Mouse (Mus musculus): ENCODE results near the gene Mbd4. TPM values are rescaled to one million over a fixed set of nuclear protein-coding genes. Genes with fewer than 3 reads are reported as not detected.

The Mbd4 gene
- 0.48 and 1.0 TPM in 2 replicates for polyA plus RNA-seq (2012; ENCODE audit: insufficient read depth, insufficient read length, missing spikeins)

DNA sequence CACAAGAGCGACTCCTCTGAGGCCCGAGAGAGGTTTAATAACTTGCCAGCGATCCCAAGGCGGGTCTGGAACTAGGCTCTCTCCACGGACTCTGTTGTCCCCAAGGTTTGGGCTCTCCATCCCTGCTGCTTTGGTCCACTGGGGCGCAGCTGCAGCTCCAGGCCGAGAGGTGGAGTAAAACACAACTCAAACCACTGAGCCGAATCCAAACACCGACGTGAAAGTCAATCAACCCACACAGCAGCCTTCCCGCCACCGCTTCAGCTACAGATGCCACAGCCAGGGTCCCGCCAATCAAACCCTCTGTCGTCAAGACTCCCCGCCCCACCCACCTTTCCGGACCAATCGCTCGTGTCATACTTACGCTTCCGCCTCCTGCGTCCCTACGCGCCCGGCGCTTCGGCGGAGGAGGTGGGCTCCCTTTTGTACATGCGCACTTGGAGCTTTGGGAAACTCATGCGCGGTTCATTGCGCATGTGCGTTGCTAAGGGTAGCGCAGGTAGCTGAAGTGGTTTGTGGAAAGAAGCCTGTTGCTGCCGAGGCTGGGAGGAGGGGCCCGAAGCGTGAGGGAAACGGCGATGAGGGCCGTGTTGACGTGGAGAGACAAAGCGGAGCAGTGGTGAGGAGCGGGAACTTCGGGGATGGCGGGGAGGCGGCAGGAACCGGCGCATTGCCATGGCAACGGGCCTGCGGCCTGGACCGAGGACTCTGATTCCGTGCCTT lies at the start of gene Mbd4, which contains the start of gene Ift122:
Mbd4 (minus strand) TSS at position 281 of the 723 bp plus-strand sequence.
Ift122 (plus strand) TSS at position 380 of the 723 bp plus-strand sequence.
- H3K4me1 ChIP-seq (ENCODE audit: control insufficient read depth, insufficient read depth, insufficient read length, low read length) = no peaks in the 10 kb centered on the region
- peak within 1 kb of the TSS; percentile 76 for H3K4me3 ChIP-seq (ENCODE audit: insufficient read depth, low read depth, low read length)
- H3K27ac ChIP-seq (replicated peaks; ENCODE audit: low read depth, low read length) = 0 out of 2 replicates have a peak within 1 kb of the TSS, but pooled peaks have one; percentile 21

DNA sequence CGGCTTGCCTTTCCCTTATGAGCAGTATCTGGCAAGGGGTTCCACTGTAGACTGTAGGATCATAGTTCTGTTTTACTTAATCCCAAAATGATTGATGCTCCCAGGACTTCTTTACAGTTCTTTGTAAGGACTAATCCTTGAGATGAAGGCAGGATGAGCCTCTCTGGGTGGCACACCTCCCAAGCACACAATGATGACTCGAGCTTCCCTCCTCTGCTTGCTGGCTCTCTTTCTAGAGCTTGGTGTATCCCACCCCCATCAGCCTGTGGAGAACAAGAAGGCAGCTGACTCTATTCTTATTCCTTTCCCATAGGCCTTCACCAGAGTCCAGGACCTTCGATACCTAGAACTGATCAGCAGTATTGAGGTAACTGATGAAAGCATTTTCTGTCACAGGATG lies 49.4 kb upstream of the Mbd4 start:
- Histone ChIP-seq H3K4me3 (ENCODE audit: insufficient read depth, low read depth, low read length) (no peak overlapping the region), H3K4me1 (ENCODE audit: control insufficient read depth, insufficient read depth, insufficient read length, low read length) (peaks cover 46% of the 10 kb centered on the region), H3K27ac (replicated peaks; ENCODE audit: low read depth, low read length) (peak overlapping the region; percentile 94)

DNA sequence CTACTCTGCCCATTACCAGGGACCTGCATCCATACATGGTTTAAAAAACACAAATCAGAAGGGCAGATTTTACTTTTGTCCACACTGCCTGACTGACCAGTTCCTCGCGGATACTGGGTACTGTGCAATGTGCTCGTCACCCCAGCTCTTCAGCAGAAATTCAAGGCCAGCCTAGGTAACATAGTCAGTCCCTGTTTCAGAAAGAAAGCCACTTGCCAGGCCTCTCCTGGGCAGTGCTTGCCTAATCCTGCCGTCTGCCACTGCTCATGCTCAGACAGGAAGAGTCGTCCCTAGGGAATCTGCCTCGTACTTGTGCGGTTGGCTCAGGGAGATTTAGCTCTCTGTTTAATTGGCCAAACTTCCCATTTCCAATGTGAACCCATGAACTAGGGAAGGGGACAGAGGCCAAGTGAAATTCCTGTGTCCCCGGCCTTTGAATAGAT lies 48.3 kb upstream of the Mbd4 start:
- no peak overlapping the region for H3K4me3 ChIP-seq (ENCODE audit: insufficient read depth, low read depth, low read length)
- H3K27ac ChIP-seq (replicated peaks; ENCODE audit: low read depth, low read length) = peak overlapping the region; percentile 94
- peaks cover 44% of the 10 kb centered on the region for H3K4me1 ChIP-seq (ENCODE audit: control insufficient read depth, insufficient read depth, insufficient read length, low read length)

DNA sequence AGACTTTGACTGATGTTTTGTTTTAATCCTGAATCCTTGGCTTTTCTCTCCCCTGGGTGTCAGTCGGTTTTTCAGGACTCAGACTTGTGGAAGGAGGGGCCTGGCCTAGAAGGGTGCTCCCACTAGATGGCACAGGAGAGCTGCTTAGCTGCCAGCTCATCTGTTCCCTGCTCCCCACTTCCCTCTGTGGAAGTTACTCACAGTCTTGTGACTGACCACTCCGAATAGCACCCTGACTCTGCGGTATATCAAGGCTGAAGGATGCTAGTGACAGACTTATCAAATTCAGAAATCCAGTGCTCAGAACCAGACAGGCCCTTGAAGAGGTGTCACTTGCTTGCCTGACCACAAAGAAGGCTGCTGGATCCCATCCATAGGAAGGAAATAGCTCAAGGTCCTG lies 47.9 kb upstream of the Mbd4 start:
- peak overlapping the region; percentile 94 for H3K27ac ChIP-seq (replicated peaks; ENCODE audit: low read depth, low read length)
- H3K4me1 ChIP-seq (ENCODE audit: control insufficient read depth, insufficient read depth, insufficient read length, low read length) = peaks cover 43% of the 10 kb centered on the region
- no peak overlapping the region for H3K4me3 ChIP-seq (ENCODE audit: insufficient read depth, low read depth, low read length)

DNA sequence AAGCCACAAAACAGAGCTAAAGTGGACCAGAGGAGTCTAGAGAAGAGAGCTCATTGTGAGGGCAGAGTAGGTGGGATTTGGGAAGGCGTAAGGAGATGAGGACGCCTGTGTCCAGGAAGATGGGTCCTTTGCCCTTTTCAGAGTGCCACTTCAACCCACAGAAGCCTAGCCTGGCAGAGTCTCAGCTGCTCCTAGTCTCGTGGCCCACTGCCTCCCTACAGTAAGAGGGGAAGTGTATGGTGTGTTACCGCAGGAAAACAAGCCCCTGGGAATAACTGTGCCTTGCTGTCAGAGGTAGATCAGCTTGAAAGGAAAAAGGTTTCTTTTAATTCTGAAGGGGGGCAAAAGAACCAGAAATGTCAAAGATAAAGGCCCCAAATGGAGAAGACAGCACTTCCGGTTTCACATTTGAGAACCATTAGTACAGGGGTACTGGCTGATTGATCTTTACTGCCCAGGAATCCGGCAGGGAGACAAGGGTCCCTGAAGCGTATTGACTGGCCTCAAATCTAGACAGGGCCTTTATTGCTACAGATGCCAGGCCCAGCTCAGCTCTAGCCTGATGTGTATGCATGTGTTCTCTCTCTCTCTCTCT lies 44.9 kb upstream of the Mbd4 start:
- no peak overlapping the region for H3K4me3 ChIP-seq (ENCODE audit: insufficient read depth, low read depth, low read length)
- peaks cover 23% of the 10 kb centered on the region for H3K4me1 ChIP-seq (ENCODE audit: control insufficient read depth, insufficient read depth, insufficient read length, low read length)
- peak overlapping the region; percentile 18; the same call in 1 of the 2 replicates for H3K27ac ChIP-seq (replicated peaks; ENCODE audit: low read depth, low read length)

DNA sequence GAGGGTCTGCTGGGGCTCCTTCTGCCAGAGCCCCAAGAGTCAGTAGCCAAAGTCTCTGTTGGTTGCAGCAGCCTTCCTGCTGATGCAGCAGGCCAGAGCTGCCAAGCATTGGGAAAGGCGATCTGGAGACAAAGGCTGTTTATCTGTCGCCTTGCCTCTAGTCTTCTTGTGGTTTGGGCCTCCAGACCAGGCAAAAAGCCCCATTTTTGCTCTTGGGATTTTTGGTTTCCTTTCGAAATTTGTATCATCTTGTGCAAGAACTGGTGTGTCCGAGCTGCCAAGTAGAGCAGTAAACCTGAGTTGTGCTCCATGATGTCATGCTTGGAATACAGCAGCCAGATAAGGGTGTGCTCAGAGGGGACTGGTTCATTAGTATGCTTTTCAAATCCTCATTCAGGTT lies 43.9 kb upstream of the Mbd4 start:
- Histone ChIP-seq H3K4me3 (ENCODE audit: insufficient read depth, low read depth, low read length) (no peak overlapping the region), H3K4me1 (ENCODE audit: control insufficient read depth, insufficient read depth, insufficient read length, low read length) (peaks cover 23% of the 10 kb centered on the region), H3K27ac (replicated peaks; ENCODE audit: low read depth, low read length) (peak overlapping the region; percentile 58)

DNA sequence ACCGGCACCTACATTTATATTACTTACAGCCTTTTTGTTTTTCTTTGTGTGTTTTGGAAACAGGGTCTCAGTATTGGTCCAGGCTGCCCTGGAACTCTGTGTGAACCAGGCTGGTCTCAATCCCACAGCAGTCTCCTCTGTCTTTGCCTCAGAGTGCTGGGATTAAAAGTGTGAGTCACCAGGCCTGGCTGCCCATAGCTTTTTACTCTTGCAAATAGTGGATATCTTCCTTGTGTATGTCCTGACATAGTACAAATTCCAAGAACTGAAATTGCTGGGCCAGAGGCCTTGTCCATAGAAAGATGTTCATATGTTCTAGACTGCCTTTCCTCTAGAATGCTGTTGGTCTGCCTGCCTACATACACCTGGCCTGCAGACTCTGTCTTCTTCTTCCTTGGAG lies 43.2 kb upstream of the Mbd4 start:
- Histone ChIP-seq H3K4me3 (ENCODE audit: insufficient read depth, low read depth, low read length) (no peak overlapping the region), H3K4me1 (ENCODE audit: control insufficient read depth, insufficient read depth, insufficient read length, low read length) (peaks cover 21% of the 10 kb centered on the region), H3K27ac (replicated peaks; ENCODE audit: low read depth, low read length) (0 out of 2 replicates have a peak overlapping the region, but pooled peaks have one; percentile 13)

DNA sequence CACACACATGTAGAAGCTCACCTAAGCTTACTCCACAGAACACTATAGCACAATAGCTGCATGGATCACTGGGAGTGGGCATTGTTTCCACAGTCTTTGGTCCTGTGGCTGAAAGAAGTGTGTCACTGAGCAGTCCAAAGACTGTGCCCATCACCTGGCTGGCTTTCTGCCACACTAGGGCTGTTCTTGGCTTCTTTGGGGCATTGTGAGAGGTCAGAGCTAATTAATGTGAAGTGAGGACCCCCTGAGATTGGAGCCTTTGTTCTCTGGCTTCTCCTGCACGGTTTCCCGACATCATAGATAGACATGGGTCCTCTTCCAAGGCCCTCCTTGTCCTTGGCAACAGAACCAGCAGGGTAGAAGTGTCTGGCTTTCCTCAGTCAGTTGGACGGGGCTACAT lies 39.2 kb upstream of the Mbd4 start:
- no peak overlapping the region for H3K27ac ChIP-seq (replicated peaks; ENCODE audit: low read depth, low read length)
- no peak overlapping the region for H3K4me3 ChIP-seq (ENCODE audit: insufficient read depth, low read depth, low read length)
- peaks cover 15% of the 10 kb centered on the region for H3K4me1 ChIP-seq (ENCODE audit: control insufficient read depth, insufficient read depth, insufficient read length, low read length)

DNA sequence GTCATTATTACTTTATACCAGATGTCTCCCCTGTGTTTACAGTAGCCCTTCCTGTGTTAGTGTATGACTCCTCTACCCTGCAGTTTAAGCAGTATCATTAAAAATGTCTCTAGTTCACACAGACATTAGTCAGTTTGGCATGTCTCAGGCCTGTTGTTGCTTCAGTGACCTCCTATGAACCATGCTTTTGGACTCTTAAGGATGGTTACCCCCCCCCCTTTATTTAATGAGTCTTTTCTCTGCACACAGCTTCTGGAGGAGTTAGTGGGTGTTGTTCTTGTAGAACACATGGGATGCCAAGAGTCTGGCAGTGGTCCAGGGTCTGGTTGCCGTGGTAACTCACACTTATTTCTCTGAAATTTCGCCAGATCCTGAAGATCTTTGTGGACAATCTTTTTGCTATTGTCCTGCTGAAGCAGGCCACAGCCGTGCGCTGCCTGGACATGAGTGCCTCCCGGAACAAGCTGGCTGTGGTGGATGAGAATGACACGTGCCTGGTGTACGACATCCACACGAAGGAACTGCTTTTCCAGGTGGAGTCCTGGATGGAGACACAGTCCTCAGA lies 38.4 kb upstream of the Mbd4 start:
- no peak overlapping the region for H3K27ac ChIP-seq (replicated peaks; ENCODE audit: low read depth, low read length)
- H3K4me1 ChIP-seq (ENCODE audit: control insufficient read depth, insufficient read depth, insufficient read length, low read length) = peaks cover 11% of the 10 kb centered on the region
- no peak overlapping the region for H3K4me3 ChIP-seq (ENCODE audit: insufficient read depth, low read depth, low read length)

DNA sequence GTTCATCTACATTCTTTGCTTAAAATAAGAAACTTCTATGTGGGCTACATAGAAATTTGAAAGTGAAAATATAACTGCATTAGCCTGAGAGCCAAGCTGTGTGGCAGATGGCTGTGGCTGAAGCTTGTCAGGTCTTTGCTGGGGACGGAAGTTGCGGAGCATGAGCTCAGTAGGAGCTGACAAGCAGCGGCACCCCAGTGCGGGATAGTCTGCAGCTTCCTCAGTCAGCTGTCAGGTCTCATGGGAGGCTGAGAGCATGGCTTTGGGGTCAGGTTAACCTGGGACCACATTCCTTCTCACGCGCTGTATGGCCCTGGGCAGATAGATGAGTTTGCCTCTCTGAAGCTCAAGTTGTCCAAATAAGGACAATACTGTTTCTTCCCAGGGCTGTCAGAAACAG lies 37.9 kb upstream of the Mbd4 start:
- H3K4me1 ChIP-seq (ENCODE audit: control insufficient read depth, insufficient read depth, insufficient read length, low read length) = peaks cover 8% of the 10 kb centered on the region
- no peak overlapping the region for H3K4me3 ChIP-seq (ENCODE audit: insufficient read depth, low read depth, low read length)
- peak overlapping the region; percentile 13; the same call in 1 of the 2 replicates for H3K27ac ChIP-seq (replicated peaks; ENCODE audit: low read depth, low read length)

DNA sequence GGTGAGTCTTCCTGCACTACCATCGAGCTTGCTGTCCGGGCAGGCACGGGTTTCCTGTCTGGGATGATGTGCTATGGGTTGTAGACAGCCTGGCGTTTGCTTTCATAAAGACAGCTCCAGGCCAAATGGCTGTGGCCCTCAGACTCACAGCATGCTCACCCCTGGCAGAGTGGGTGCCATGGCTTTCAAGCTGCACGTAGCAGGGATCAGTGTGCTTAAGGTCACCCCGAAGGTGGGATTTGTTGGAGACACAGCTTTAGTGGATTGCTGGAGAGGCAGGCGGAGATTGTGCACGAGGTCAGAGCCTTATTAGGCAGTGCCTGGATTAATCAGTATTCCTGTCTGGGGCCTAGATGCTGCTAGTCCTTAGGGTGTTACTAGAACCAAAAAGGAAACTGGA lies 37.4 kb upstream of the Mbd4 start:
- H3K27ac ChIP-seq (replicated peaks; ENCODE audit: low read depth, low read length) = 0 out of 2 replicates have a peak overlapping the region, but pooled peaks have one; percentile 21

DNA sequence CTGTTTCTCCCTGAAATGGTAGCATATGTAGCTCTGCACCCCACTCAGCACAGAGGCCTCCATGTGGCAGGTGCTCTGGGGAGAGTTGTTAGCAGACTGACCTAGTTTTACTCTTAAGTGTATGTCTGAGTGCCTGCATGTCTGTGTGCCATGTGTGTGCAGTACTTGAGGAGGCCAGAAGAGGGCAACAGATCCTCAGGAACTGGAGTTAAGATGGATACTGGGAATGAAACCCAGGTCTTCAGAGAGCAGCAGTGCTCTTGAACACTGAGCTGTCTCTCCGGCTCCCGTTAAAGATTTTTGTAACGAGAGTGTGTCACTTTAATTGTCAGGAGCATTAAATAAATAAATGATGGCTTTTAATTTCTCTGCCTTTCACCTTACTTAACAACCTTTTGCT lies 35.1 kb upstream of the Mbd4 start:
- H3K27ac ChIP-seq (replicated peaks; ENCODE audit: low read depth, low read length) = no peak overlapping the region
- no peak overlapping the region for H3K4me3 ChIP-seq (ENCODE audit: insufficient read depth, low read depth, low read length)
- peaks cover 17% of the 10 kb centered on the region for H3K4me1 ChIP-seq (ENCODE audit: control insufficient read depth, insufficient read depth, insufficient read length, low read length)

More for the DNA sequence above, 37.4 kb upstream of the Mbd4 start:
- Histone ChIP-seq H3K4me1 (ENCODE audit: control insufficient read depth, insufficient read depth, insufficient read length, low read length) (peaks cover 7% of the 10 kb centered on the region), H3K4me3 (ENCODE audit: insufficient read depth, low read depth, low read length) (no peak overlapping the region)

DNA sequence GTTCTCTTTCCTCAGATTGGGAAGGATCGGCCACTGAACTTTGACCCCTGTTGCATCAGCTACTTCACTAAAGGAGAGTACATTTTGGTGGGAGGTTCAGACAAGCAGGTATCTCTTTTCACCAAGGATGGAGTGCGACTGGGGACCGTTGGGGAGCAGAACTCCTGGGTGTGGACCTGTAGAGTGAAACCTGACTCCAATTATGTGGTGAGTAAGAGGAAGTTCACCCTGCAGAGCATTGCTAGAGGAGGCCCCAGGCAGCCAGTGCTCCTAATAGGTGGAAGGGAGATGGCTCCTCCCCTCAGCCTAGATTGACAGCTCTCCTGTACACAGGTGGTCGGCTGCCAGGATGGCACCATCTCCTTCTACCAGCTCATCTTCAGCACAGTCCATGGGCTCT lies 33.7 kb upstream of the Mbd4 start:
- H3K4me1 ChIP-seq (ENCODE audit: control insufficient read depth, insufficient read depth, insufficient read length, low read length) = peaks cover 12% of the 10 kb centered on the region
- no peak overlapping the region for H3K27ac ChIP-seq (replicated peaks; ENCODE audit: low read depth, low read length)
- no peak overlapping the region for H3K4me3 ChIP-seq (ENCODE audit: insufficient read depth, low read depth, low read length)

DNA sequence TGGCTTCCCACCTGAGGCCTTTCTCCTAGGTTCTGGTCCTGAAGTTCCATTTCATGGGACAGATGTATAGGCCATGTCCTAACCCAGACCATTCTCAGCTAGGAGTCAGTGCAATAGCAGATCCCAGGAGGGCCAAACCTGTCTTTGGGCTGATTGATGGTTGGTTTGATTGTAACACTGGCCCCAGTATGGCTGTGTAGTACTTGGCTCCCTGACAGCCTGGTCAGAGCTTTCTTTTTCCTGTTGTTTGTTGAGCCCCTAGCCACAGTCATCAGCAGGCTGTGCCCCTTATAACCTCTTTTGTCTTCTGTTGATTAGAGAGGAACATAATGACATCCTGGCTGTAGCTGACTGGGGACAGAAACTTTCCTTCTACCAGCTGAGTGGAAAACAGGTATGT lies 30.8 kb upstream of the Mbd4 start:
- H3K27ac ChIP-seq (replicated peaks; ENCODE audit: low read depth, low read length) = no peak overlapping the region; the same call in 1 of the 2 replicates
- peaks cover 22% of the 10 kb centered on the region for H3K4me1 ChIP-seq (ENCODE audit: control insufficient read depth, insufficient read depth, insufficient read length, low read length)
- no peak overlapping the region for H3K4me3 ChIP-seq (ENCODE audit: insufficient read depth, low read depth, low read length)

DNA sequence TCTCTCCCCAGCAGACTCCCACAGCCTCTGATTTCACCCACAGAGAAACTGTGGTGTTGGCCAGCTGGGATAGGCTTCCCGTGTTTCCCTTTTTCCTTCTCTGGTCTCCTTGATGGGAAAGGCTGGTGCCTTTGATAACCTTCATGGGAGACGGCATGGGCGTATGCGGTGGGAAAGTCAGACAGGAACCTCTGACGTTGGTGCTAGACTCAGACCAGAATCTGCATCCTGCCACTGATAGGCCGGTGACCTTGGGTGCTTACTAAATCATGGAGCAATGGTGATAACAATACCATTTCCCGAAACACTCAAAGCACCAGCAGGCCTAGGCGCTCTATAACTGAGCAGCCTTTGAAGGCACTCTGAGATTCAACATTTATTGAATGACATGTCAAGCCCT lies 27.6 kb upstream of the Mbd4 start:
- peak overlapping the region; percentile 53 for H3K27ac ChIP-seq (replicated peaks; ENCODE audit: low read depth, low read length)
- H3K4me1 ChIP-seq (ENCODE audit: control insufficient read depth, insufficient read depth, insufficient read length, low read length) = peaks cover 25% of the 10 kb centered on the region
- H3K4me3 ChIP-seq (ENCODE audit: insufficient read depth, low read depth, low read length) = no peak overlapping the region

All from brown adipose tissue, adult 24 weeks (tissue).